Mouse (Mus musculus) kidney, postnatal 36 days (tissue): ENCODE measurements around the gene Dis3l2.

ENCODE experiments used
- DNase-seq, 2 experiments: peaks; one replicate each; pipeline ENCODE4 v3.0.0; 2021 to 2022; ENCODE audit warnings: mixed read lengths in 2 of 2

Gene Dis3l2

GRCm38 (mm10) chr1:86916355-86916984 is 212.9 kb downstream of the Dis3l2 start:
- DNase-seq, result no peak

- peak; percentile 52 to 82 for DNase-seq
These were observed 222.2 kb downstream of the Dis3l2 start for GRCm38 (mm10) chr1:86925776-86926175.

- DNase-seq, result no peak
These were observed 228.2 kb downstream of the Dis3l2 start for GRCm38 (mm10) chr1:86931606-86932379.

DNA sequence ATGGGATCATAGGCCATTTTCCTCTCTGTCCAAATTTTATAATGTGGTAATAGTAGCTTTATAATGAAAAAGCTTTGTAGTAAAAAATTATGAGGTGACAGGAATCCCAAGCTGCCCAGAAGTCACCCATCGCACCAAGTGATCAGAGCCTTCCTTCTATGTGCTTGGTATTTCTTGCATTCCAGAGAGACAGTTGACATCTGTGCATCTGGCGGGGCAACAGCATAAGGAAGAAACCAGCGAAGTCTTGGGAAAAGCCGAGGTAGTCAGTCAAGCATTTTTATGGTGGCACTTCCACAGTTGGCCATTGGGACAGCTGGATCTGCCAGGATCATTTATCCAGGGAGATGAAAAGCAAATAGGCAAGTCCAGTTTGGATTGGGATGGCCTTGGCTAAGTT is 229.2 kb downstream of the Dis3l2 start:
- no peak for DNase-seq

- no peak for DNase-seq
These were observed 230.0 kb downstream of the Dis3l2 start for GRCm38 (mm10) chr1:86933656-86934055.

DNA sequence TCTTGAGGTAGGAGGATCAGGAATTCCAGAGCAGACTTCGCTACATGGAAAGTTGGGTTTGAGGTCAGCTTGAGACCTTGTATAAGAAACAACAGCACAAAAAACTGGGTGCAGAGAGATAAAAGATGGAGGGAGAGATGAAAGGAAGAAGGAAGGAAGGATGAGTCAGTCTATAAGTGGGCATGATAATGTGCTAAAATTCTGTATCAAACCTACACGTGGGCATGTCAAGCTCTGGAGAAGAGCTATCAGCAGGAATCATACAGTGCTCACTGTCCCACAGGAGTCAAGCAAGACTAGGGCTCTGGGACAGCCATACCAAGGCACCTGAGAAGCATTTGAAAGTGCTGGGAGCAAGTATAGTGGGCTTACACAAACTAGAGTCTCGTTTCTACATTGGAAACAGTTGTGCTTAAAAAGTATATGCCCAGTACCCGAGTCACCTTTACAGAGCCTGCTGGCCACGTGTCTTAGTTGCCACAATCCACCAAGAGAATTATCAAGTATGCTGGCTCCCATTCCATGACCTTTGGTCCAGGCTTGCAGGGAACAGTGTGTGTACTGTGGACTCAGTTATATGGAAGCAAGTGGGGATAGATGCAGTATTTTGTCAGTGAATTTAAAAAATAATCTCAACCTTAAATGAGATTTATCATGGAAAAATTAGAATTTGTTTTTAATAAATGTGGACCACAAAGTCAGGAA is 248.0 kb downstream of the Dis3l2 start:
- peak; percentile 39 to 46 for DNase-seq

- DNase-seq, result no peak
These were observed 252.2 kb downstream of the Dis3l2 start for GRCm38 (mm10) chr1:86955801-86956200.

GRCm38 (mm10) chr1:86968261-86968964 is 264.8 kb downstream of the Dis3l2 start:
- DNase-seq, result peak; percentile 50 to 75

DNA sequence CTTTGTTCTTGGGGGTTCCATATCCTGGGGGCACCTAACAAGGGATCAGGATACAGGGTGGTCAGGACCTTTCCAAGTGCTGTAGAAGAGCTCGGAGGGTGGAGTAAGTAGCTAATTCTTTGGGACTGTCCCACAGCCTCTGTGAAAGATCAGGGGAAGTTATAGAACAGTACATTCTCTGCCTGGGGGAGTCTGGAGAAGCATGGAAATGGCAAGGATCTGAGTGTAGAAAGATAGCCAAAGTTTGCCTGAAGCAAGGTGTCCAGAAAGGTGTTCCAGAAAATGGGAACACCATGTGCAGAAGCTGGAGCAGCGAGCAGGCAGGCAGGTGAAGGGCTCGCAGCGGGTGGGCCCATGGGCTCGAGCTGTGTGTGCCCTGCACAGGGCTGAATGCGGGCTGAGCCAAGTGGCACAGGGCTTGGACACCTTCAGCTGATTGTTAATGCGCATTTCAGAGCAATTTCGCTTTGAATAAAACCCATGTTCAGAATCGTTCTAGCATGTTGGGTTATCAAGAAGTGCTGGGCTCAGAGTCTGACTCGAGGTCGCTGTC is 265.6 kb downstream of the Dis3l2 start:
- no peak for DNase-seq

DNA sequence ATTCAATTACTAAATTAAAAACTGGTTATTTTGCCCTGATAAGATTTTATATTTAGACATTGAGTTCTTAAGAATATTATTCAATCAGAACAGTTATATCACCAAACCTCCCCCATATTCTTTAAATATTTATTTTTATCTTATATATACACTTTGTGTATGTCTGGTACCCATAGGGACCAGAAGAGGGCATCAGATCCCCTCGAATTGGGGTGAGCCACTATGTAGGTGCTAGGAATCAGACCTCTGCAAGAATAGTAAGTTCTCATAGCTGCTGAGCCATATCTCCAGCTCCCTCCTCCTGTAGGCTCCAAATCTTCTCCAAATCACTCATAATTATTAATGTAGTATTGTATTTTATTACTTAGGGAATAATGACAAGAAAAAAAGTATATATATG is 269.1 kb downstream of the Dis3l2 start:
- DNase-seq, result no peak

GRCm38 (mm10) chr1:86977018-86977417 is 273.4 kb downstream of the Dis3l2 start:
- no peak for DNase-seq

GRCm38 (mm10) chr1:86986372-86986771 is 282.8 kb downstream of the Dis3l2 start:
- DNase-seq, result no peak

DNA sequence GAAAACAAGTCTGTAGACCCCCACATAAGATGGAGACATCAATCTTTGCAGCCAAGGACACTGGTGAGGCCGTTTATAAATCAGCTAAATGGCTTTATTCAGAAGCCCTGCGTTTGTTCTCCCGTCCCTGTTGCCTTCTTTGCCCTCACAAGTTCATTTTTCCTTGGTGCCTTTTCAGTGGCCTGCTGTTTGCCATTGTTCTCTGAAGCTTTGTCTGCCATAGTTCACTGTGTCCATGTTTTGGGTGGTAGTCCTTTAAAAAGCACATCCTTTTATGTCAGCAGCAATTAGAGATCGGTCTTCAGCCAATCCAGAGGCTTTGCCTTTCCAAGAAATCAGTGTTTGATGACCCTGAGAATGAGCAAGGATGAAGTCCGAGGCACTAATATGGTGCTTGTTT is 289.2 kb downstream of the Dis3l2 start:
- DNase-seq, result no peak

- DNase-seq, result no peak
These were observed 290.4 kb downstream of the Dis3l2 start for GRCm38 (mm10) chr1:86994023-86994422.

- DNase-seq, result no peak
These were observed 294.4 kb downstream of the Dis3l2 start for GRCm38 (mm10) chr1:86998051-86998450.

DNA sequence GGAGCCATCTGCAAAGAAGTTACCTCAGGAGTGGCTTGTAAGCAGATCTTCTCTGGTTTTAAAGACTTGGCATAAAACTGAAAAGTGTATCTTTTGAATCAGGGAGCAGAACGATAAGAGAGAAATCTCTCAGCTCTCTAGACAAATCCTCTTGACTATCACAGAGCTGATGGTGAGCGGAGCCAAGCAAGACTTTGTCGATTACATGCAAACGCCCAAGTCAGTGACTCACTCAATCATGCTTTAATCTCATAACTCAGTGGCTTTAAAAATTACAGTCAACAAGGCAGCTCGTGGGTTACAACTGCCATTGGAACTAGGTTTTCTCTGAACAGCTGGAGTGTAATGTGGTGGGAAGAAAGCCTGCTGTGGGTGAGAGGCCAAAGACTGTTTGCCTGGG is 297.8 kb downstream of the Dis3l2 start:
- DNase-seq, result no peak

DNA sequence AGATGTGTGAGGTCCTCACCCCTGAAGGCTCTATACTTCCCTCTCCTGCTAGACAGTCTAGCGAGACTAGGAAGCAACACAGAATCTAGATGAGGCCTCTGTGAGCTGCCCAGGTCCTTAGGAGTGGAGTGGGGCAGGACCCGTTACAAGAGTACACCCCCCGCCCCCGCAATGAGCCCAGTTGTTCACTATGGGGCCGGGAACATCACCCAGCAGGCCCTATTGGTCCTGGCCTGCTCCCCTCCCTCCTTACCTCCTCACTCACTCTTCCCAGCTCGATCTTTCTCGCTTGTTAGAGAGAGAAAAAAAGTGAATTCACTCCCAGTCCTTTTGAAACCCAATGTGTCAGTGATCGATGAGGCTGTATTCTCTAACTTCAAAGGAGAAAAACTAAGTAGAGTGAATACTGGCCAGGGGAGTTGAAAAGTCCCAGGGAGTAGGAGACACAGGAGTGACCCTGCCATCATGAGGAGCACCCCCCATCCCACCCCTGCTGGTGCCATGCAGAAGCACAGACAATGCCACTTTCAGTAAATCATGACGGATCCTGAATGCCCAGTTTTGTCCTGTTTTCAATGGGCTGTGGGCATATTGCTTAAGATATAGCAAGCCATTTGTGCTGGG is 299.0 kb downstream of the Dis3l2 start:
- no peak for DNase-seq

- DNase-seq, result no peak
These were observed 299.6 kb downstream of the Dis3l2 start for GRCm38 (mm10) chr1:87003169-87003552.

GRCm38 (mm10) chr1:87006425-87006824 is 302.8 kb downstream of the Dis3l2 start:
- DNase-seq, result no peak

GRCm38 (mm10) chr1:87008211-87008610 is 304.6 kb downstream of the Dis3l2 start:
- DNase-seq, result no peak

GRCm38 (mm10) chr1:87009156-87009555 is 305.5 kb downstream of the Dis3l2 start:
- DNase-seq, result no peak

DNA sequence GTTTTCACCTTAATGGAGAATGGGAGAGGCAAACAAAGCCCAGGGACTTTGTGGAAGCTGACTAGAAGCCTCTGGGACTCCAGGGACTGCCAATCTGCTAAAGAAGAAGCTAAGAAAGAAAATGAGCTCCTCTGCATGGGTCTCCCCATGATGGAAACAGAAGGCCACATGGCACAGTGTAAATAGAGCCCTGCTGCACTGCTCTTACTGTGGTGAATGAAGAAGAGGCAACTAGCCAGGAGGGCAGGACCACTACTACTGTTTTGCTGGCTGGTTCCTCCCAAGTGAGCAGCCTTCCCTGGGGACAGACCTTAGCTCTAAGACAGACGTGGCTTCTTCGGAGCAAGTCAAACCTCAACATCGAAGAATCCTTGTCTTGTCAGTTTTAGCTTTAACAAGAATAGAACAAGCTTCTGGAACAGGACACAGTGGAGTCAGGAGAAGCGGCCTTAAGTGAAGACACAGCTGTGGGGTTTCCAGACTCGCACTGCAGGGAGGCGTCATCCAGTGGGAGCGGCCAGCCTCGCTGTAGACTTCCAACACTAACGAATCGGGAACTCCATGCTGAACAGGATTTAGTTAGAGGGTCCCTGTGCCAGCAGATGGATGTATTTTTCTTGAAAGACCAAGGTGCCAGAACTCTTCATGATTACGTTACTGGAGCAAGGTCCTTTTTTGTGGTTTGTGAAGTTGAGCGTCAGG is 307.2 kb downstream of the Dis3l2 start:
- DNase-seq, result peak in 1 of 2 experiments; percentile 27
